Mouse (Mus musculus): ENCODE results near the gene 4930519P11Rik. TPM values are rescaled to one million over a fixed set of nuclear protein-coding genes. Genes with fewer than 3 reads are reported as not detected.

The 4930519P11Rik gene
- polyA plus RNA-seq, 1 experiment from 2014 or later: 0.72 TPM

DNA sequence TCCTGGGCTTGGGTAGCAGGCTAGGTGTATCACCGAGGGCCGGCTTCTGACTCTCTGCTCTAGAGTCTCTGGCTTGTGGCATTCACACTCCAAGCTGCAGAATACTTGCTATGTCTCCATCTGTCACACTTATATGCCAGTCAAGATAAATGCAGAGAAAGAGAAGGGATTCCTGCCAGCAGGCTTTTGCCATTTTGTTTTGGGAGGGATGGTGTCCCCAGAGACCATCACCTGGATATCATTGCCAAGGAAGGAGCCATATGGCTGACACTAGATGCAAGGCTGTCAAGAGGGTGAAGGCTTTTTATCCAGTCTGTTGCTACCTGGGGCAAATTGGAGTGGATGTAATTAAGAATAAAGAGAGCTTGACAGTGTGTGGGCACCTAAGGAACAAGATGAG is 22.6 kb upstream of the 4930519P11Rik start:
- Histone ChIP-seq H3K4me1 (ENCODE audit: control insufficient read depth, insufficient read depth, low read length) (no peaks in the 10 kb centered on the region), H3K27me3 (ENCODE audit: control insufficient read depth, insufficient read depth, low read length) (no peaks in the 10 kb centered on the region), H3K9me3 (ENCODE audit: control insufficient read depth, low read length) (peaks cover 6% of the 10 kb centered on the region; the same call in 1 of the 2 replicates), H3K36me3 (ENCODE audit: control insufficient read depth, insufficient read depth, low read length) (peaks cover 14% of the 10 kb centered on the region), H3K27ac (ENCODE audit: low read depth, low read length) (no peak overlapping the region), H3K4me2 (replicated peaks; ENCODE audit: low read depth, low read length) (no peak overlapping the region), H3K9ac (ENCODE audit: low read depth, low read length) (no peak overlapping the region), H3K4me3 (ENCODE audit: low read length) (no peak overlapping the region)
- 96% methylated on average over 2 of the region's 2 CpGs for WGBS
- ATAC-seq (ENCODE audit: low FRiP score, low TSS enrichment): no peak

DNA sequence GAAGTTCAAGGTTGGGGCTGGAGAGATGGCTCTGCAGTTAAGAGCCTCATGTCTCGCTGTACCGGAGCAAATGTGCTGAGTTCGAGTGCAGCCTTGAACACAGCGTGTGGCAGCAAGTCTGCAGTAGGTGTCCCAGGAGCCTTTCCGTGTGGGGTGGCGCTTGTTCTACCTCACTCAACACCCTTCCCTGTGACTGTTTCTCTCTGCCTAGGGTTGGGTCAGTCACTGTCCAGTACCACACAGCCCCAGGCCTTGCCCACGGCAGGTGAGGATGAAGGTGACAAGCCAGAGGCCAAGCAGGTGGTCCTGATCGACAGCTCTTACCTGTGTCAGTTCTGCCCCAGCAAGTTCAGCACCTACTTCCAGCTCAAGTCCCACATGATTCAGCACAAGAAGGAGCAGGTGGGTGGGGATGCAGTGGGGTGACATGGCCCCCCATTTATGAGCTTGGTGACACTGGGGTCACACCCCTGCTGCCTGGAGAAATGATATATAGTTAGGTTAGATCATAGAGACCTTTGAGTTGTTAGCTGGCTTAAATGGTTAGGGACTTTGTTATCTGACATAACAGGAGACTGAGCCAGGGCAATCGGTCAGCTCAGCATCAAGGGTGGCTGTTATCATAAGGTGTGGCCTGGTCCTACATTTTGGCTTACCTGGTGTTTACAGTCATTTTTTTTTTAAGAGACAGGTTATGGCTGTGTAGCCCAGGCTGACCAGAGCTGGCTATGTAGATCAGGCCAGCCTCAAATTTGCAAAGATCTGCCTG is 20.8 kb upstream of the 4930519P11Rik start:
- H3K27me3 ChIP-seq (ENCODE audit: control insufficient read depth, insufficient read depth, low read length): no peaks in the 10 kb centered on the region
- no peak overlapping the region for H3K4me3 ChIP-seq (ENCODE audit: low read length)
- 88% methylated on average over 9 of the region's 9 CpGs for WGBS
- H3K9ac ChIP-seq (ENCODE audit: low read depth, low read length): no peak overlapping the region
- H3K27ac ChIP-seq (ENCODE audit: low read depth, low read length): no peak overlapping the region
- peaks cover 18% of the 10 kb centered on the region for H3K36me3 ChIP-seq (ENCODE audit: control insufficient read depth, insufficient read depth, low read length)
- no peak; the same call in 1 of the 2 replicates for ATAC-seq (ENCODE audit: low FRiP score, low TSS enrichment)
- H3K4me1 ChIP-seq (ENCODE audit: control insufficient read depth, insufficient read depth, low read length): no peaks in the 10 kb centered on the region
- H3K9me3 ChIP-seq (ENCODE audit: control insufficient read depth, low read length): peaks cover 6% of the 10 kb centered on the region; the same call in 1 of the 2 replicates
- H3K4me2 ChIP-seq (replicated peaks; ENCODE audit: low read depth, low read length): no peak overlapping the region

DNA sequence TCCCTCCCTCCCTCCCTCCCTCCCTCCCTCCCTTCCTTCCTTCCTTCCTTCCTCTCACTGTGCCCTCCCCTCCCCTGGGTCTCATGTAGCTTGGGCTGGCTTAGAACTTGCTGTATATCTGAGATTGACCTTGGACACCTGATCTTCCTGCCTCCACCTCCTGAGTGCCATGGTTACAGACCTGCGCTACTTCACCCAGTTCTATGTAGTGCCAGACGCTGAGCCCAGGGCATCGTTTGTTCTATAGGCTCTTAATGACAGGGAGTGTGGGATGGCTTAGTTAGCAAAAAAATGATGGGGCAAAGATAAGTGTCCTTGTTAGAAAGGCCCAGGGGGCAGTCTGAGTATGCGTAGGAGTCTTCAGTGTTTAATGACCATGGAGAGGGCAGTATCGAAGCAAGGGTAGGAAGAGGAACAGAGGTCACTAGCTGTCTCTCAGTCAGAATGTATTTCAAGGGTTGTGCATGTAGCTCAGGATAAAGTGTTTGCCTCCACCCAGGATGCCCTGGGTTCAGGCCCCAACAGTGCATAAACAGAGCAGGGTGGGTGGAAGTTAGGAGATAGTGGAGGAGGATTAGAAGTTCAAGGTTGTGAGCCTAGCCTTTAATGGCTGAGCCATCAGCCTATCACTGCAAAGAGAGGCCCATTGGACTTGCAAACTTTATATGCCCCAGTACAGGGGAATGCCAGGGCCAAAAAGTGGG is 20.0 kb upstream of the 4930519P11Rik start:
- no peaks in the 10 kb centered on the region for H3K4me1 ChIP-seq (ENCODE audit: control insufficient read depth, insufficient read depth, low read length)
- peak; percentile 75 for ATAC-seq (ENCODE audit: low FRiP score, low TSS enrichment)
- no peak overlapping the region for H3K9ac ChIP-seq (ENCODE audit: low read depth, low read length)
- H3K36me3 ChIP-seq (ENCODE audit: control insufficient read depth, insufficient read depth, low read length): peaks cover 14% of the 10 kb centered on the region
- no peak overlapping the region for H3K4me2 ChIP-seq (replicated peaks; ENCODE audit: low read depth, low read length)
- no peaks in the 10 kb centered on the region for H3K27me3 ChIP-seq (ENCODE audit: control insufficient read depth, insufficient read depth, low read length)
- WGBS: 43% methylated on average over 5 of the region's 5 CpGs
- H3K27ac ChIP-seq (ENCODE audit: low read depth, low read length): no peak overlapping the region
- H3K4me3 ChIP-seq (ENCODE audit: low read length): no peak overlapping the region
- H3K9me3 ChIP-seq (ENCODE audit: control insufficient read depth, low read length): peaks cover 2% of the 10 kb centered on the region; the same call in 1 of the 2 replicates

DNA sequence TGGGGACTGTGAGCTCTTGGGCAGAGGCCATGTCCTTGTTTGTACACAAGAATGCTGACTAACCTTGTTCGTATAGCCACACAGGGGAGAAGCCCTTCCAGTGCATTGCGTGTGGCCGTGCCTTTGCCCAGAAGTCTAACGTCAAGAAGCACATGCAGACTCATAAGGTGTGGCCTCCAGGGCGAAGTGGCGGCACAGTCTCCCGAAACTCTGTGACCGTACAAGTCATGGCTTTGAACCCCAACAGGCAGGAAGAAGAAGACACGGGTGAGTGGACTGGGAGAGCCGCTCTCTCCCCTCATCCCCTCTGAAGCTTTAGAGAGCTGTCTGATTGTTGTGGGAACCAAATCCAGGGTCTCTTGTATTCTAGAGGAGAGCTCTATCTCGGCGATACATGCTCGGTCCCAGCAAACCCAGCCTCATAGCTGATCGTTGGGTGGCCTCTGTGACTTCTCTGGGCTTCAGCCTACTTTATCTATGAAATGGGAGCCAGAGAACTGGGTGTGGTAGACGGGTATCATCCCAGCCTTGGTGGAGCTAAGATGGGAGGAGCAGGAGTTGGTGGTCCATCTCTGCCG is 19.1 kb upstream of the 4930519P11Rik start:
- peaks cover 11% of the 10 kb centered on the region for H3K36me3 ChIP-seq (ENCODE audit: control insufficient read depth, insufficient read depth, low read length)
- no peaks in the 10 kb centered on the region for H3K27me3 ChIP-seq (ENCODE audit: control insufficient read depth, insufficient read depth, low read length)
- H3K4me3 ChIP-seq (ENCODE audit: low read length): no peak overlapping the region
- no peaks in the 10 kb centered on the region for H3K9me3 ChIP-seq (ENCODE audit: control insufficient read depth, low read length)
- WGBS: 86% methylated on average over 16 of the region's 16 CpGs
- no peaks in the 10 kb centered on the region for H3K4me1 ChIP-seq (ENCODE audit: control insufficient read depth, insufficient read depth, low read length)
- H3K27ac ChIP-seq (ENCODE audit: low read depth, low read length): no peak overlapping the region
- H3K9ac ChIP-seq (ENCODE audit: low read depth, low read length): no peak overlapping the region
- H3K4me2 ChIP-seq (replicated peaks; ENCODE audit: low read depth, low read length): no peak overlapping the region
- no peak for ATAC-seq (ENCODE audit: low FRiP score, low TSS enrichment)

DNA sequence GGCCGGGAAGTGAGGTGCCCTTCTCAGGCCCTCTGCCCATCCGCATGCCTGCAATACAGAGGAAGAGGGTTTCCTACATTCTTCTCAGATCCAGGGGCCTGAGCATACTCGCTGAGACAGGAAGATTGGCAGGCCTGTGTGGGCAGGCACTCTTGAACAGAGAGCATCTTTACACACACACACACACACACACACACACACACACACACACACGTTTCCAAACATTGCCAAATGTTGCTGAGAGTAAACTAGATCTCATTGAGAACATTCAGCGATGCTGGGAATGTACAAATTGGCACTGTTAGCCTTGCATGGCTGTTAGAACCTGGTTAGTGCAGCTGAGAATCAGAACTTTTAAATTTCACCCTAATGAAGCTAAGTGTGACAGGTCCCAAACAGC is 17.3 kb upstream of the 4930519P11Rik start:
- H3K4me3 ChIP-seq (ENCODE audit: low read length): no peak overlapping the region
- WGBS: 78% methylated on average over 5 of the region's 5 CpGs
- H3K36me3 ChIP-seq (ENCODE audit: control insufficient read depth, insufficient read depth, low read length): peaks cover 11% of the 10 kb centered on the region
- no peak for ATAC-seq (ENCODE audit: low FRiP score, low TSS enrichment)
- no peak overlapping the region for H3K9ac ChIP-seq (ENCODE audit: low read depth, low read length)
- no peak overlapping the region for H3K27ac ChIP-seq (ENCODE audit: low read depth, low read length)
- no peaks in the 10 kb centered on the region for H3K4me1 ChIP-seq (ENCODE audit: control insufficient read depth, insufficient read depth, low read length)
- no peaks in the 10 kb centered on the region for H3K9me3 ChIP-seq (ENCODE audit: control insufficient read depth, low read length)
- no peaks in the 10 kb centered on the region for H3K27me3 ChIP-seq (ENCODE audit: control insufficient read depth, insufficient read depth, low read length)
- no peak overlapping the region for H3K4me2 ChIP-seq (replicated peaks; ENCODE audit: low read depth, low read length)

DNA sequence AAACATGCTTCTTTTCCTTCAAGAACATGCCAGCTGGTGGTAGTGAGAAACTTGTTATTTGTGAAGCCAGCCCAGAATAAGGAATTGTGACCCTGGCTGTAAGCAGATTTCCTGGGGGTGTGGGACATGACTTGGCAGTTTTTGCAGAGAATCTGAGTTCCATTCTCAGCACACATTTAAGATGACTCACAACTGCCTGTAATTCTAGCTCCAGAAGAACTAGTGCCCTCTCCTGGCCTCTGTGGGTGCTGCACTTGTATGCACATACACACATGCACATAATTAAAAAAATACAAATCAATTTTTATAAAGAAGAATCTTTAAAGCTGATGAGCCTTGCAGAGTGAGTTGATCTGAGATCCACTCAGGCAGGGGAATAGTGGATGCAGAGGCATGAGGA is 10.9 kb upstream of the 4930519P11Rik start:
- Histone ChIP-seq H3K9me3 (ENCODE audit: control insufficient read depth, low read length) (peaks cover 4% of the 10 kb centered on the region), H3K9ac (ENCODE audit: low read depth, low read length) (no peak overlapping the region), H3K4me2 (replicated peaks; ENCODE audit: low read depth, low read length) (no peak overlapping the region), H3K27ac (ENCODE audit: low read depth, low read length) (no peak overlapping the region), H3K36me3 (ENCODE audit: control insufficient read depth, insufficient read depth, low read length) (peaks cover 12% of the 10 kb centered on the region; the same call in 1 of the 2 replicates), H3K4me3 (ENCODE audit: low read length) (no peak overlapping the region), H3K4me1 (ENCODE audit: control insufficient read depth, insufficient read depth, low read length) (no peaks in the 10 kb centered on the region), H3K27me3 (ENCODE audit: control insufficient read depth, insufficient read depth, low read length) (no peaks in the 10 kb centered on the region)
- no peak for ATAC-seq (ENCODE audit: low FRiP score, low TSS enrichment)

DNA sequence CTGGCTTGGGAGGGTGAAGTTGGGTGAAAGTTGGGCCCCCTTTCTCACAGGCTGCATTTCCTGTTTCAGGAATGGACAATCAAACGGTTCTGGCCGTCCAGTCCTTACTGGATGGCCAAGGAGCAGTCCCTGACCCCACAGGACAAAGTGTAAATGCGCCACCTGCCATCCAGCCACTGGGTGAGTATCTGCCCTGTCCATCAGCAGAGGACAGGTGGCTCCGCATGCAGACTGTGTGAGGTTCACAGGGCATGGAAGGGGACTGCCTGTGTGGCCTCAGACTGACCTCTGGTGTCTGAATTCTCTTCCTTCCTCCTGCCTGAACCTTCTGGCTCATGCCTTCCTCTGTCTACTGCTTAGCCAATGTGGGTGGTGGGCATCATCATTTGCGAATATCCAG is 8.4 kb upstream of the 4930519P11Rik start:
- Histone ChIP-seq H3K4me2 (replicated peaks; ENCODE audit: low read depth, low read length) (no peak overlapping the region), H3K27me3 (ENCODE audit: control insufficient read depth, insufficient read depth, low read length) (no peaks in the 10 kb centered on the region), H3K27ac (ENCODE audit: low read depth, low read length) (no peak overlapping the region), H3K9ac (ENCODE audit: low read depth, low read length) (no peak overlapping the region), H3K9me3 (ENCODE audit: control insufficient read depth, low read length) (peaks cover 4% of the 10 kb centered on the region), H3K4me3 (ENCODE audit: low read length) (no peak overlapping the region), H3K36me3 (ENCODE audit: control insufficient read depth, insufficient read depth, low read length) (peaks cover 10% of the 10 kb centered on the region; the same call in 1 of the 2 replicates), H3K4me1 (ENCODE audit: control insufficient read depth, insufficient read depth, low read length) (no peaks in the 10 kb centered on the region)
- WGBS: 70% methylated on average over 5 of the region's 5 CpGs
- no peak for ATAC-seq (ENCODE audit: low FRiP score, low TSS enrichment)

DNA sequence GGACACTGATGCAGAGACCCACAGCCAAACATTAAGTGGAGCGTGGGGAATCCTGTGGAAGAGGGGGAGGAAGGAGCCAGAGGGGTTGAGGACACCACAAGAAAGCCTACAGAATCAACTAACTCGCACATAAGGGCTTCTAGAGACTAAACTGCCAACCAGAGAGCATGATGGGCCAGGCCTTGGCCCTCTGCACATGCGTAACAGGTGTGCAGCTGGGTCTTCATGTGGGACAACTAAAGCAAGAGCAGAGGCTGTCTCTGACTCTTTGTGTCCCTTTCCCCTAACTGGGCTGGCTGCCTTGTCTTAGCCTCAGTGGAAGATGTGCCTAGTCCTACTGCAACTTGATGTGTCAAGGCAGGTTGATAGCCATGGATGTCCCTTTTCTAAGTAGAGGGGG is 3.8 kb upstream of the 4930519P11Rik start:
- Histone ChIP-seq H3K9me3 (ENCODE audit: control insufficient read depth, low read length) (no peaks in the 10 kb centered on the region), H3K27me3 (ENCODE audit: control insufficient read depth, insufficient read depth, low read length) (no peaks in the 10 kb centered on the region), H3K36me3 (ENCODE audit: control insufficient read depth, insufficient read depth, low read length) (no peaks in the 10 kb centered on the region), H3K9ac (ENCODE audit: low read depth, low read length) (no peak overlapping the region), H3K4me1 (ENCODE audit: control insufficient read depth, insufficient read depth, low read length) (peaks cover 14% of the 10 kb centered on the region), H3K4me2 (replicated peaks; ENCODE audit: low read depth, low read length) (no peak overlapping the region), H3K27ac (ENCODE audit: low read depth, low read length) (no peak overlapping the region), H3K4me3 (ENCODE audit: low read length) (no peak overlapping the region)
- 98% methylated on average over 3 of the region's 3 CpGs for WGBS
- no peak for ATAC-seq (ENCODE audit: low FRiP score, low TSS enrichment)

DNA sequence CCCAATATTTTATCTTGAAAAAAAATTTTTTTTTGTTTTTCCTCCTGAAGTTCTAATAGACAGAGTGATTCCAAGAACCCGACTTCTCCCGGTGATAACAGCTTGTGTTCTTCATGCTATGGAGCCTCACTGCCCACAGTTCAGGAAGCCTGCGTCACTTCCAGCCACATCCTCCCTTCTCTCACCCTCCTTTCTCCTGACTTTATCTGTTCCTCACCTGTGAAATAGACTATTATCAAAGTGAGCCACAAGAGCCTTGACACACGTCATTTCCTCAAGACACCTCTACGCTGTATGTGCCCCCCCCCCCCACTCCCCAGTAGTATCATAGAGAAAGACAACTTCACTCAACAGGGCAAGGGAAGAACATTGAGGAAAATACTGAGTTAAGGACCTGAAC is 2.4 kb upstream of the 4930519P11Rik start:
- Histone ChIP-seq H3K4me3 (ENCODE audit: low read length) (no peak overlapping the region), H3K4me2 (replicated peaks; ENCODE audit: low read depth, low read length) (no peak overlapping the region), H3K9me3 (ENCODE audit: control insufficient read depth, low read length) (no peaks in the 10 kb centered on the region), H3K36me3 (ENCODE audit: control insufficient read depth, insufficient read depth, low read length) (no peaks in the 10 kb centered on the region), H3K27ac (ENCODE audit: low read depth, low read length) (no peak overlapping the region), H3K9ac (ENCODE audit: low read depth, low read length) (no peak overlapping the region), H3K4me1 (ENCODE audit: control insufficient read depth, insufficient read depth, low read length) (peaks cover 14% of the 10 kb centered on the region), H3K27me3 (ENCODE audit: control insufficient read depth, insufficient read depth, low read length) (no peaks in the 10 kb centered on the region)
- 84% methylated on average over 5 of the region's 5 CpGs for WGBS
- ATAC-seq (ENCODE audit: low FRiP score, low TSS enrichment): no peak
